Mouse (Mus musculus) stomach, embryonic 14.5 days (tissue): ENCODE data around the gene Rnf111. TPM values are rescaled to one million over a fixed set of nuclear protein-coding genes. Genes with fewer than 3 reads are reported as not detected.
"Not testable (repeated sequence)": the region's sequence is repeated elsewhere in the genome, so short reads cannot be mapped to it uniquely, and the experiment has no call there.

ENCODE experiments used
- ATAC-seq: fragments of 200-750 bp; cut with Nextera tagmentation; 2 replicates; pipeline ENCODE4 v1.8.0; 2017; ENCODE audit warnings: low read depth, moderate TSS enrichment; ENCODE audit not compliant: insufficient number of reproducible peaks, insufficient read depth, low FRiP score
- H3K27ac ChIP-seq: fragments of 300-500 bp; sonication (generic); 2 replicates; pipeline ENCODE4 v1.5.1; 2014; ENCODE audit warnings: mild to moderate bottlenecking, low read length, moderate library complexity, mixed read lengths
- H3K27me3 ChIP-seq: fragments of 300-500 bp; sonication (generic); 2 replicates; pipeline ENCODE4 v1.6.1; 2014; ENCODE audit warnings: low read length, control low read depth, mixed read lengths; ENCODE audit not compliant: control insufficient read depth, insufficient read depth
- H3K36me3 ChIP-seq: fragments of 300-500 bp; sonication (generic); 2 replicates; pipeline ENCODE4 v1.6.1; 2014; ENCODE audit warnings: mild to moderate bottlenecking, control low read depth, low read length, moderate library complexity, mixed read lengths; ENCODE audit not compliant: control insufficient read depth, insufficient read depth
- H3K4me1 ChIP-seq: fragments of 300-500 bp; sonication (generic); 2 replicates; pipeline ENCODE4 v1.6.1; 2014; ENCODE audit warnings: low read length, control low read depth, mixed read lengths; ENCODE audit not compliant: control insufficient read depth, insufficient read depth
- H3K4me2 ChIP-seq: fragments of 300-500 bp; sonication (generic); replicated peaks from 2 replicates; pipeline ENCODE4 v1.6.1; 2014; ENCODE audit warnings: low read depth, low read length, control low read depth
- H3K4me3 ChIP-seq: fragments of 300-500 bp; sonication (generic); 2 replicates; pipeline ENCODE4 v1.5.1; 2014; ENCODE audit warnings: low read depth, low read length, control low read depth
- H3K9ac ChIP-seq: fragments of 300-500 bp; sonication (generic); replicated peaks from 2 replicates; pipeline ENCODE4 v1.6.1; 2014; ENCODE audit warnings: low read depth, mild to moderate bottlenecking, control low read depth, low read length, moderate library complexity, mixed read lengths
- H3K9me3 ChIP-seq: fragments of 300-500 bp; sonication (generic); 2 replicates; pipeline ENCODE4 v1.6.1; 2016; ENCODE audit warnings: low read depth, low read length, control low read depth; ENCODE audit not compliant: control insufficient read depth
- WGBS: fragments of 180-500 bp; shearing (Covaris S2); extraction: QIAGEN DNeasy Blood & Tissue Kit; methylation state at CpG from one replicate; pipeline ENCODE4 v1.1.7; 2014; 5-methylcytosine and 5-hydroxymethylcytosine counted together
- polyA plus RNA-seq: library from polyadenylated mRNA; unstranded; fragments of >200 nt; fragmentation: Nextera tagmentation; extraction: Ambion mirVana; gene quantifications from 2 replicates; pipeline ENCODE4 v1.2.1, GENCODE M21; 2014

The Rnf111 gene
- polyA plus RNA-seq, 1 experiment from 2014 or later, result 29.8 TPM

- Histone ChIP-seq H3K4me2 (no peak overlapping the region), H3K27ac (no peak overlapping the region), H3K9me3 (no peaks in the 10 kb centered on the region), H3K36me3 (no peaks in the 10 kb centered on the region; the same call in 1 of the 2 replicates), H3K4me1 (no peaks in the 10 kb centered on the region), H3K4me3 (no peak overlapping the region), H3K9ac (no peak overlapping the region), H3K27me3 (no peaks in the 10 kb centered on the region)
- no peak for ATAC-seq
- 73% methylated on average over 2 of the region's 2 CpGs for WGBS
Measured at GRCm38 (mm10) chr9:70487401-70487800, 16.1 kb downstream of the Rnf111 start.

GRCm38 (mm10) chr9:70485840-70486239, 17.7 kb downstream of the Rnf111 start:
- 86% methylated on average over 1 of the region's 1 CpGs for WGBS
- Histone ChIP-seq H3K27me3 (no peaks in the 10 kb centered on the region), H3K27ac (no peak overlapping the region), H3K4me3 (no peak overlapping the region), H3K9me3 (no peaks in the 10 kb centered on the region), H3K4me1 (no peaks in the 10 kb centered on the region), H3K4me2 (no peak overlapping the region), H3K36me3 (no peaks in the 10 kb centered on the region; the same call in 1 of the 2 replicates), H3K9ac (no peak overlapping the region)
- ATAC-seq, result no peak

GRCm38 (mm10) chr9:70483495-70483894, 20.0 kb downstream of the Rnf111 start:
- ATAC-seq, result no peak
- Histone ChIP-seq H3K9ac (no peak overlapping the region), H3K36me3 (no peaks in the 10 kb centered on the region; the same call in 1 of the 2 replicates), H3K4me3 (no peak overlapping the region), H3K9me3 (no peaks in the 10 kb centered on the region), H3K4me2 (no peak overlapping the region), H3K27ac (no peak overlapping the region), H3K27me3 (no peaks in the 10 kb centered on the region), H3K4me1 (no peaks in the 10 kb centered on the region)
- WGBS, result 92% methylated on average over 5 of the region's 5 CpGs

GRCm38 (mm10) chr9:70481872-70482271, 21.7 kb downstream of the Rnf111 start:
- ATAC-seq, result no peak
- H3K27me3 ChIP-seq, result no peaks in the 10 kb centered on the region
- no peak overlapping the region for H3K9ac ChIP-seq
- H3K4me3 ChIP-seq, result no peak overlapping the region
- no peaks in the 10 kb centered on the region; the same call in 1 of the 2 replicates for H3K36me3 ChIP-seq
- H3K4me2 ChIP-seq, result no peak overlapping the region
- no peak overlapping the region for H3K27ac ChIP-seq
- no peaks in the 10 kb centered on the region for H3K9me3 ChIP-seq
- no peaks in the 10 kb centered on the region for H3K4me1 ChIP-seq

GRCm38 (mm10) chr9:70477229-70477628, 26.3 kb downstream of the Rnf111 start:
- Histone ChIP-seq H3K4me3 (no peak overlapping the region), H3K36me3 (peaks cover 26% of the 10 kb centered on the region), H3K27ac (no peak overlapping the region), H3K27me3 (no peaks in the 10 kb centered on the region), H3K4me2 (no peak overlapping the region), H3K9me3 (no peaks in the 10 kb centered on the region), H3K4me1 (no peaks in the 10 kb centered on the region), H3K9ac (no peak overlapping the region)
- no peak for ATAC-seq
- WGBS, result 82% methylated on average over 3 of the region's 3 CpGs

GRCm38 (mm10) chr9:70475777-70476270, 27.7 kb downstream of the Rnf111 start:
- Histone ChIP-seq H3K9ac (no peak overlapping the region), H3K4me2 (no peak overlapping the region), H3K4me1 (no peaks in the 10 kb centered on the region), H3K27me3 (no peaks in the 10 kb centered on the region), H3K4me3 (no peak overlapping the region), H3K27ac (no peak overlapping the region), H3K36me3 (peaks cover 27% of the 10 kb centered on the region), H3K9me3 (no peaks in the 10 kb centered on the region)
- ATAC-seq, result no peak
- 97% methylated on average over 9 of the region's 9 CpGs for WGBS

GRCm38 (mm10) chr9:70473400-70473799, 30.1 kb downstream of the Rnf111 start:
- Histone ChIP-seq H3K36me3 (peaks cover 27% of the 10 kb centered on the region), H3K9me3 (no peaks in the 10 kb centered on the region), H3K4me3 (no peak overlapping the region), H3K4me1 (no peaks in the 10 kb centered on the region), H3K4me2 (no peak overlapping the region), H3K27me3 (no peaks in the 10 kb centered on the region), H3K27ac (no peak overlapping the region), H3K9ac (no peak overlapping the region)
- no peak for ATAC-seq
- 78% methylated on average over 1 of the region's 1 CpGs for WGBS

- not testable (repeated sequence) for H3K27me3 ChIP-seq, H3K9me3 ChIP-seq, ATAC-seq, H3K9ac ChIP-seq, H3K27ac ChIP-seq, H3K4me2 ChIP-seq, H3K4me1 ChIP-seq, H3K4me3 ChIP-seq
- WGBS, result 93% methylated on average over 11 of the region's 13 CpGs
- H3K36me3 ChIP-seq, result peaks cover 25% of the 10 kb centered on the region
Measured at GRCm38 (mm10) chr9:70463091-70463490, 40.4 kb downstream of the Rnf111 start.

GRCm38 (mm10) chr9:70452371-70452770, 51.2 kb downstream of the Rnf111 start:
- H3K9me3 ChIP-seq, result no peaks in the 10 kb centered on the region
- no peak for ATAC-seq
- WGBS, result 89% methylated on average over 2 of the region's 2 CpGs
- no peak overlapping the region for H3K4me2 ChIP-seq
- no peak overlapping the region for H3K4me3 ChIP-seq
- H3K27ac ChIP-seq, result no peak overlapping the region
- no peaks in the 10 kb centered on the region for H3K27me3 ChIP-seq
- H3K36me3 ChIP-seq, result peaks cover 44% of the 10 kb centered on the region
- H3K4me1 ChIP-seq, result no peaks in the 10 kb centered on the region
- no peak overlapping the region for H3K9ac ChIP-seq
